Mouse (Mus musculus) midbrain, embryonic 15.5 days (tissue): ENCODE results near the gene Cyp4f39. TPM values are rescaled to one million over a fixed set of nuclear protein-coding genes. Genes with fewer than 3 reads are reported as not detected.

Source experiments
- polyA plus RNA-seq: library from polyadenylated mRNA; unstranded; fragments of >200 nt; fragmentation: Nextera tagmentation; extraction: Ambion mirVana; gene quantifications from 2 replicates; pipeline ENCODE4 v1.2.1, GENCODE M21; 2015

Gene Cyp4f39
- polyA plus RNA-seq, 1 experiment from 2014 or later, result 0.84 TPM

Other genes with a start within 250 kb of the Cyp4f39 start
- 95.3 and 95.5 TPM in 2 replicates for gene Brd4, start 168.0 kb upstream of the Cyp4f39 start, polyA plus RNA-seq
- 108 and 114 TPM in 2 replicates for gene Akap8, start 131.5 kb upstream of the Cyp4f39 start, polyA plus RNA-seq
- 182 and 187 TPM in 2 replicates for gene Akap8l, start 102.1 kb upstream of the Cyp4f39 start, polyA plus RNA-seq
- 46.7 and 47.8 TPM in 2 replicates for gene Wiz, start 63.3 kb upstream of the Cyp4f39 start, polyA plus RNA-seq
- gene Rasal3, start 49.1 kb upstream of the Cyp4f39 start, polyA plus RNA-seq, result 0.54 and 0.74 TPM in 2 replicates
- not detected in 2 replicates for gene Pglyrp2, start 28.6 kb upstream of the Cyp4f39 start, polyA plus RNA-seq
- gene Cyp4f17, start 53.3 kb downstream of the Cyp4f39 start, polyA plus RNA-seq, result 13.5 and 16.1 TPM in 2 replicates
- 14.7 and 19.8 TPM in 2 replicates for gene Cyp4f16, start 83.8 kb downstream of the Cyp4f39 start, polyA plus RNA-seq
- 0.48 and 1.3 TPM in 2 replicates for gene Cyp4f37, start 168.6 kb downstream of the Cyp4f39 start, polyA plus RNA-seq
- gene Cyp4f40, start 206.2 kb downstream of the Cyp4f39 start, polyA plus RNA-seq, result 0.26 TPM in 1 of 2 replicates, not detected in the other
- 1.5 and 1.7 TPM in 2 replicates for gene Cyp4f15, start 232.9 kb downstream of the Cyp4f39 start, polyA plus RNA-seq